Mouse (Mus musculus) testis, postnatal 10 days (tissue): ENCODE data around the gene Nom1.
"Not testable (repeated sequence)": the region's sequence is repeated elsewhere in the genome, so short reads cannot be mapped to it uniquely, and the experiment has no call there.

Experiments used
- DNase-seq: peaks from one replicate; pipeline ENCODE4 v3.0.0; 2021; ENCODE audit warnings: low spot score

Gene Nom1

GRCm38 (mm10) chr5:29434228-29434871 lies at the start of gene Nom1:
TSS of gene Nom1 (plus strand) at chr5:29434664.
- peak; percentile 88 for DNase-seq

GRCm38 (mm10) chr5:29387591-29387990 lies 46.9 kb upstream of the Nom1 start:
- no peak for DNase-seq

GRCm38 (mm10) chr5:29388181-29388943 lies 46.1 kb upstream of the Nom1 start:
- DNase-seq = no peak

GRCm38 (mm10) chr5:29388944-29389765 lies 45.3 kb upstream of the Nom1 start:
- peak; percentile 93 for DNase-seq

- peak; percentile 61 for DNase-seq
These were observed 36.0 kb upstream of the Nom1 start for GRCm38 (mm10) chr5:29398427-29398826.

- no peak for DNase-seq
These were observed 23.6 kb upstream of the Nom1 start for GRCm38 (mm10) chr5:29410854-29411253.

GRCm38 (mm10) chr5:29413041-29413440 lies 21.4 kb upstream of the Nom1 start:
- no peak for DNase-seq

- DNase-seq = not testable (repeated sequence)
These were observed 11.1 kb upstream of the Nom1 start for GRCm38 (mm10) chr5:29423330-29423729.

- DNase-seq = peak; percentile 75
These were observed 451 bp downstream of the Nom1 start for GRCm38 (mm10) chr5:29434872-29435358.

GRCm38 (mm10) chr5:29435491-29435890 lies 1.0 kb downstream of the Nom1 start:
- DNase-seq = no peak

- DNase-seq = not testable (repeated sequence)
These were observed 2.3 kb downstream of the Nom1 start for GRCm38 (mm10) chr5:29436728-29437127.

- no peak for DNase-seq
These were observed 10.8 kb downstream of the Nom1 start for GRCm38 (mm10) chr5:29445275-29445674.

GRCm38 (mm10) chr5:29452352-29452751 lies 17.9 kb downstream of the Nom1 start:
- no peak for DNase-seq

- no peak for DNase-seq
These were observed 22.6 kb downstream of the Nom1 start for GRCm38 (mm10) chr5:29456895-29457656.

GRCm38 (mm10) chr5:29462943-29463686 lies 28.7 kb downstream of the Nom1 start:
- no peak for DNase-seq

GRCm38 (mm10) chr5:29467489-29468350 lies 33.3 kb downstream of the Nom1 start:
- DNase-seq = no peak

- no peak for DNase-seq
These were observed 34.0 kb downstream of the Nom1 start for GRCm38 (mm10) chr5:29468351-29469065.

- DNase-seq = no peak
These were observed 35.0 kb downstream of the Nom1 start for GRCm38 (mm10) chr5:29469501-29469900.

- DNase-seq = no peak
These were observed 35.8 kb downstream of the Nom1 start for GRCm38 (mm10) chr5:29470271-29470670.
